Mouse (Mus musculus) hindbrain, embryonic 14.5 days (tissue): ENCODE measurements around the gene Magi2. TPM values are rescaled to one million over a fixed set of nuclear protein-coding genes. Genes with fewer than 3 reads are reported as not detected.

ENCODE experiments used
- ATAC-seq: fragments of 200-750 bp; cut with Nextera tagmentation; 2 replicates; pipeline ENCODE4 v1.8.0; 2017; ENCODE audit warnings: moderate number of reproducible peaks, mild to moderate bottlenecking, moderate TSS enrichment, moderate library complexity; ENCODE audit not compliant: low FRiP score
- DNase-seq: peaks from one replicate; pipeline ENCODE4 v3.0.0-alpha.2; 2015; ENCODE audit warnings: low spot score
- H3K27ac ChIP-seq: fragments of 300-500 bp; sonication (generic); 2 replicates; pipeline ENCODE4 v1.5.1; 2014; ENCODE audit warnings: mild to moderate bottlenecking, moderate library complexity
- H3K27me3 ChIP-seq: fragments of 300-500 bp; sonication (generic); 2 replicates; pipeline ENCODE4 v1.6.1; 2014; ENCODE audit warnings: mild to moderate bottlenecking, low read length, mixed read lengths; ENCODE audit not compliant: control insufficient read depth, insufficient read depth
- H3K36me3 ChIP-seq: fragments of 300-500 bp; sonication (generic); replicated peaks from 2 replicates; pipeline ENCODE4 v1.6.1; 2014; ENCODE audit not compliant: control insufficient read depth, insufficient read depth
- H3K4me1 ChIP-seq: fragments of 300-500 bp; sonication (generic); replicated peaks from 2 replicates; pipeline ENCODE4 v1.6.1; 2014; ENCODE audit warnings: antibody characterized with exemption, low read length, mixed read lengths; ENCODE audit not compliant: control insufficient read depth, insufficient read depth
- H3K4me2 ChIP-seq: fragments of 300-500 bp; sonication (generic); replicated peaks from 2 replicates; pipeline ENCODE4 v1.6.1; 2014; ENCODE audit warnings: mild to moderate bottlenecking, moderate library complexity
- H3K4me3 ChIP-seq: fragments of 300-500 bp; sonication (generic); replicated peaks from 2 replicates; pipeline ENCODE4 v1.5.1; 2014; ENCODE audit warnings: mild to moderate bottlenecking, low read length
- H3K9ac ChIP-seq: fragments of 300-500 bp; sonication (generic); 2 replicates; pipeline ENCODE4 v1.6.1; 2014
- H3K9me3 ChIP-seq: fragments of 300-500 bp; sonication (generic); 2 replicates; pipeline ENCODE4 v1.6.1; 2016; ENCODE audit warnings: low read length; ENCODE audit not compliant: control insufficient read depth
- WGBS: fragments of 180-500 bp; shearing (Covaris S2); extraction: QIAGEN DNeasy Blood & Tissue Kit; methylation state at CpG from one replicate; pipeline ENCODE4 v1.1.7; 2014; 5-methylcytosine and 5-hydroxymethylcytosine counted together
- polyA plus RNA-seq: library from polyadenylated mRNA; unstranded; fragments of >200 nt; fragmentation: Nextera tagmentation; extraction: Ambion mirVana; gene quantifications from 2 replicates; pipeline ENCODE4 v1.2.1, GENCODE M21; 2014

The Magi2 gene
- polyA plus RNA-seq, 1 experiment from 2014 or later: 25.6 TPM

DNA sequence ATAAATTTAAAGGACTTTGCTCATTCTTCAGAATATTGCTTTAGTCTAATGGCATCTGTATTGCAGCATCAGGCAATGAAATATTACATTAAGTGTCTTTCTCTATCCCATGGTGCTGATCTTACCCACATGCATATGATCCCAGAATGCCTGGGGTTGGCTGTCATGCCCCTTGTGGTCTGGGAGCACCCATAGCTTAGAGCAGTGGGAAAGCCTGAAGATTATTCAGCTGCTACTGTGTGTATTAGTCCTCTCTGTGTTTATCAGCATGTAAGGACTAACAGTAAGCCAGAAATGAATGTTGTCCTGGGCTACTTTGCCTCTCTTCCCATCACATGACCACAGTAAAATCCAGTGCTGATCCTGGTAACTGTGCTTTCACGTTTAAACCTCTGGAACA lies 1380.7 kb downstream of the Magi2 start:
- no peaks in the 10 kb centered on the region for H3K9me3 ChIP-seq
- H3K27ac ChIP-seq: no peak overlapping the region
- no peak for DNase-seq
- H3K36me3 ChIP-seq: peaks cover 34% of the 10 kb centered on the region
- H3K4me2 ChIP-seq: no peak overlapping the region
- no peak overlapping the region for H3K4me3 ChIP-seq
- WGBS: 80% methylated on average over 1 of the region's 1 CpGs
- H3K4me1 ChIP-seq: no peaks in the 10 kb centered on the region
- ATAC-seq: no peak
- no peaks in the 10 kb centered on the region for H3K27me3 ChIP-seq
- no peak overlapping the region for H3K9ac ChIP-seq

- H3K9ac ChIP-seq: no peak overlapping the region
- no peak overlapping the region for H3K27ac ChIP-seq
- H3K9me3 ChIP-seq: no peaks in the 10 kb centered on the region
- peaks cover 45% of the 10 kb centered on the region for H3K36me3 ChIP-seq
- WGBS: 86% methylated on average over 12 of the region's 12 CpGs
- H3K27me3 ChIP-seq: no peaks in the 10 kb centered on the region
- ATAC-seq (no peak), DNase-seq (no peak)
- H3K4me3 ChIP-seq: no peak overlapping the region
- no peaks in the 10 kb centered on the region for H3K4me1 ChIP-seq
- H3K4me2 ChIP-seq: no peak overlapping the region
Measured at GRCm38 (mm10) chr5:20609206-20609935, 1382.5 kb downstream of the Magi2 start.

- DNase-seq: no peak
- Histone ChIP-seq H3K9me3 (no peaks in the 10 kb centered on the region), H3K36me3 (peaks cover 45% of the 10 kb centered on the region), H3K9ac (no peak overlapping the region), H3K4me2 (no peak overlapping the region), H3K27me3 (no peaks in the 10 kb centered on the region), H3K4me3 (no peak overlapping the region), H3K4me1 (no peaks in the 10 kb centered on the region), H3K27ac (no peak overlapping the region)
- no peak for ATAC-seq
- 87% methylated on average over 2 of the region's 2 CpGs for WGBS
Measured at GRCm38 (mm10) chr5:20610640-20611039, 1383.8 kb downstream of the Magi2 start.

DNA sequence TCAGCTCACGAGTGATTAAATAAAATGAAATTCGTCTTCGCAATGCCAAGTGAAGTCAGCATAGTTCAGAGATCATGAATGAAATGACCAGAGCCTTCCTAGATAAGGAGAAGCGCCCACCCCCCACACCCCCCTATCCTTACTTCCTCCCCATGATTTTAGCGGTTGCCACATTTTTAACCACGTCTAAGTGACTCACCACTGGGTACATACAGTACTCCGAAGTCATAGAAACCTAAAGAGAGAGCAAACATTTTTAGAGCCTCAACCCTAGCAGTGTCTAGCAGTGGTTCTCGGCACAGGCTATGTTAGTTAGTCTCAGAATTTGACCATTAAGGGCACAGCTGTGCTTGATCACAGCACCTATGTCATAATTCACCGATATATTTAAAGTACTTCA lies 1385.8 kb downstream of the Magi2 start:
- Histone ChIP-seq H3K4me3 (no peak overlapping the region), H3K9ac (no peak overlapping the region), H3K27me3 (no peaks in the 10 kb centered on the region), H3K27ac (no peak overlapping the region), H3K4me1 (no peaks in the 10 kb centered on the region), H3K4me2 (no peak overlapping the region), H3K9me3 (no peaks in the 10 kb centered on the region), H3K36me3 (peaks cover 45% of the 10 kb centered on the region)
- ATAC-seq (no peak), DNase-seq (no peak)
- WGBS: 94% methylated on average over 9 of the region's 9 CpGs

DNA sequence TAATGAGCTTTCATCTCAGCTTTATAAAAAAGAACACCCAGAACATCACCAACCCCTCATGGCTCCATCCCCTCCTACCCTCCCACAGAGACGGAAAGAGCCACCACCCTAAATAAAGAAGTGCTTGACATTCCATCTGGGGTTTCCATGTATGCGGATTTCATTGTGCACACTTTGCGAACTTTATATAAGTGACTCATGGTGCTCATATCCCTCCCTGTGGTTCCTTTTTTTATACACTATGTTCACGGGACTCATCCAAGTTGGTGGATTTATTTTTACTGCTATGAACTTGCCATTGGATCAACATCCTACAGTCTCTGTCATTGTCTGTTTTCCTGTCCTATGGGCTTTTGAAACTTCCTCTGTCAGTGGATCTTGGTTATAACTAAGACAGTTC lies 1388.1 kb downstream of the Magi2 start:
- no peak overlapping the region for H3K9ac ChIP-seq
- H3K9me3 ChIP-seq: no peaks in the 10 kb centered on the region
- no peaks in the 10 kb centered on the region for H3K4me1 ChIP-seq
- DNase-seq: no peak
- H3K4me3 ChIP-seq: no peak overlapping the region
- no peak overlapping the region for H3K27ac ChIP-seq
- H3K27me3 ChIP-seq: no peaks in the 10 kb centered on the region
- H3K4me2 ChIP-seq: no peak overlapping the region
- WGBS: 91% methylated on average over 4 of the region's 4 CpGs
- peaks cover 35% of the 10 kb centered on the region for H3K36me3 ChIP-seq
- no peak for ATAC-seq

DNA sequence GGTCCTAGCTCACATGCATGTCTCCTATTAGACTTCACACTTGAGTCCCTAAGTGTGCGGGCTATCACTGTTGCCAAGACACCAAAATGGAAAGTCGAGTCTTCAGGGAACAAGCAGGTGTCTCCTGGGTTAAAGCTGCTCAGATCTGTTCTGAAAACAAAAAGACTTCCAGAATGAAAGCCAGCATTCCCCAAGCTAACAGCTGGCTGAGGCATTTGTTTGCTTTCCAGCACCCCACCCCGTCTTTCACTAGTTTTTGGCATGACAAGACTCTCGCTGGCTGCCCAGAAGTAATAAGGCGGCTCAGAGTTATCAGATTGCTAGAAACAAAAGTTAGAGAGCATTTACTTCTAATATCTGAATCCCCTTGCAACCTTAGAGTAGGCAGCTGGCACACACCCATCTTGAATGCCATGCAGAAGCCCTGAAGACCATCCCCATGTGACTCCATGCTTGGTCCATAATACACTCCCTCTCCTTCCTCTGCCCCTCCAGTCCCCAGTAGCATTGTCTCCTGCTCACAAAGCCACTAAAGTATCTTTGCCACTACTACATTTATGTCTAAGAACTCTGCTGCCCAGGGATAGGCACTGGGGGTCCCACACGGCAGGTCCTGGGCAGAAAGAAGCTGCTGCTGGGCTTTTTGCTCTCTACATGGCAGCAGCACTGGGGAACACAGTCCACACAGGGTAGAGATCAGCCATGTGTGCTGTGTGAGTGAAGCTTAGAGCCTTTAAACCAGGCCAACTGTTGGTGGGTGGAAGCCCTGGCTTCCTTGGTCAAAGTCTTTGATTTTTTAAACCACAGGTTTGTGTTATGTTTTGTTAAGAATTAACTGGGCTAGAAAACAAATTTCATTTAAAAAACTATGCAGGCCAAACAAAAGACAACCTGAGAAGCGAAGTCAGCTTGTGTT lies 1394.0 kb downstream of the Magi2 start:
- 75% methylated on average over 7 of the region's 7 CpGs for WGBS
- DNase-seq: no peak
- no peak for ATAC-seq

GRCm38 (mm10) chr5:20622417-20622816 lies 1395.6 kb downstream of the Magi2 start:
- Histone ChIP-seq H3K4me2 (no peak overlapping the region), H3K9me3 (no peaks in the 10 kb centered on the region), H3K4me1 (peaks cover 11% of the 10 kb centered on the region; the same call in 1 of the 2 replicates), H3K4me3 (no peak overlapping the region), H3K36me3 (no peaks in the 10 kb centered on the region), H3K27me3 (no peaks in the 10 kb centered on the region), H3K27ac (no peak overlapping the region), H3K9ac (no peak overlapping the region)
- WGBS: 59% methylated on average over 3 of the region's 3 CpGs
- DNase-seq: no peak
- peak; percentile 34; the same call in 1 of the 2 replicates for ATAC-seq

More for the DNA sequence above, 1394.0 kb downstream of the Magi2 start:
- H3K9ac ChIP-seq: no peak overlapping the region
- no peak overlapping the region for H3K4me2 ChIP-seq
- peaks cover 11% of the 10 kb centered on the region; the same call in 1 of the 2 replicates for H3K4me1 ChIP-seq
- H3K27ac ChIP-seq: no peak overlapping the region
- no peak overlapping the region for H3K4me3 ChIP-seq
- H3K27me3 ChIP-seq: no peaks in the 10 kb centered on the region
- H3K9me3 ChIP-seq: no peaks in the 10 kb centered on the region
- H3K36me3 ChIP-seq: no peaks in the 10 kb centered on the region

DNA sequence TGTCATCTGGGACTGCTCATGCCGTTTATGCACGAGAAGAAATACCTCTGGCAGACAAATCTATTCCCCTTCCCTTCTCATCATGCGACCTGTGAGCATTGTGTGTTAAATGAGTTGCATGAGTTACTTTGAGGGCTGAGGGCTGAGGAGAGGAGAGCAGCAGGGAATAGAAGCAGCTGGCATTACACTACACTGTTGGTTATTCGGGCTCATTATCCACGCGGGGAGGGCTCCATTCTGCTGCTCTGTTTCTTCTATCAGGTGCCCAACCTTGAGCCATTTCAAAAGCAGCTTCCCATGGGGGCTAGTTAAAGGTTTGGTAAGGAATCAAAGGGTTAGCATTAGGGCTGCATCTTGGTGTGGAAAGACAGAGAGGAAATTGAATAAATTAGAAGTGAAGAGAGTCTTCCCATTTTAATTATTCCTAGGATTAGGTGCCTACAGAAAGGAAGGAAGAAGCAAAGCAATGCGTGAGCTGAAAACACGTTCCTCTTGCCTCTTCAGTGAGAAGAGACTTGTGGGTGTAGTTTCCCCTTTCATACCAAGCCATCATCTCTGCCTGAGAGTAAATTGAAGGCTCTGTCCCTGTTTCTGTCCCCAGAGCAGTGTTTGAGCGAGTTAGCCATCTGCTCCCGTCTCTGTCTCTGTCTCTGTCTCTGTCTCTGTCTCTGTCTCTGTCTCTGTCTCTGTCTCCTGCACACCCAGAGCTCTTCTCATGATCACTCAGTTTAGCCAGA lies 1396.2 kb downstream of the Magi2 start:
- Histone ChIP-seq H3K4me3 (no peak overlapping the region), H3K4me1 (peaks cover 11% of the 10 kb centered on the region; the same call in 1 of the 2 replicates), H3K36me3 (no peaks in the 10 kb centered on the region), H3K9ac (no peak overlapping the region), H3K9me3 (no peaks in the 10 kb centered on the region), H3K27me3 (no peaks in the 10 kb centered on the region), H3K27ac (no peak overlapping the region), H3K4me2 (no peak overlapping the region)
- DNase-seq: no peak
- ATAC-seq: peak; percentile 70; the same call in 1 of the 2 replicates
- 44% methylated on average over 10 of the region's 10 CpGs for WGBS

DNA sequence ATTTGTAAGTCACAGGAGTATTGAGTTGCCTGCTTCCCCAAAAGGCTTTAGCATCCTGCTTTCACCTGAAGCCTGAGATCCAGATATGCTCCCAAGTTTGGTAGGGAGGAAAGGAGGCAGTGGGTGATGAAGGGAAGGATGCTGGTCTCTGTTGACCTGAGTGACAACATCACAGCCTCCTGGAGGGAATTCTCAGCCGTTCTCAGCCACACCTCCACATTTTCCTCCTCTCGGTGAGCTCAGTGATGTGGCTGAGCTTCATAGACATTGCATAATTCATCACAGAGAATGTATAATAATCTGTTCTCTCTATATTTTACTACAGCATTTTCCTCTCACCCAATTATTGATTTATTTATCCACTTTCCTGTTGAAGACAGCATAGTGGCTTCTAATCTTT lies 1398.3 kb downstream of the Magi2 start:
- DNase-seq (no peak), ATAC-seq (no peak)
- 78% methylated on average over 2 of the region's 2 CpGs for WGBS
- H3K4me1 ChIP-seq: peaks cover 11% of the 10 kb centered on the region; the same call in 1 of the 2 replicates
- no peak overlapping the region for H3K4me3 ChIP-seq
- no peak overlapping the region for H3K27ac ChIP-seq
- no peaks in the 10 kb centered on the region for H3K9me3 ChIP-seq
- H3K27me3 ChIP-seq: no peaks in the 10 kb centered on the region
- no peaks in the 10 kb centered on the region for H3K36me3 ChIP-seq
- no peak overlapping the region for H3K4me2 ChIP-seq
- H3K9ac ChIP-seq: no peak overlapping the region
